Comparison of ENCODE assay signal across 8 mouse cellular contexts in genomic region chr13:48849155-48849554, GRCm38 (mm10). TPM values are rescaled to one million over a fixed set of nuclear protein-coding genes. Genes with fewer than 3 reads are reported as not detected.
DNase-seq lines count a peak whose midpoint lies in the region; ATAC-seq and TF ChIP-seq lines count a peak whose summit lies in the region.

No protein-coding gene starts in this region.

- no peaks in the 10 kb centered on the region for H3K36me3 ChIP-seq in hindbrain, embryonic 14.5 days (replicated peaks; ENCODE audit: control insufficient read depth, insufficient read depth)
- H3K36me3 ChIP-seq in hindbrain, embryonic 12.5 days = no peaks in the 10 kb centered on the region
- no peaks in the 10 kb centered on the region for H3K36me3 ChIP-seq in hindbrain, embryonic 11.5 days (ENCODE audit: control insufficient read depth, insufficient read depth, low read length)

- no peak overlapping the region for H3K4me3 ChIP-seq in hindbrain, embryonic 14.5 days (replicated peaks; ENCODE audit: low read length)
- no peak overlapping the region for H3K4me3 ChIP-seq in hindbrain, embryonic 12.5 days
- H3K4me3 ChIP-seq in hindbrain, embryonic 11.5 days (ENCODE audit: low read depth, low read length) = no peak overlapping the region

- H3K27me3 ChIP-seq in hindbrain, embryonic 14.5 days (ENCODE audit: control insufficient read depth, insufficient read depth, low read length) = no peaks in the 10 kb centered on the region
- no peaks in the 10 kb centered on the region for H3K27me3 ChIP-seq in hindbrain, embryonic 12.5 days
- no peaks in the 10 kb centered on the region for H3K27me3 ChIP-seq in hindbrain, embryonic 11.5 days (ENCODE audit: control insufficient read depth, insufficient read depth, low read length)

- no peak for DNase-seq in hindbrain, embryonic 14.5 days (ENCODE audit: low spot score)
- DNase-seq in MN1 (ENCODE audit: low spot score) = peak; percentile 54
- peak; percentile 74 for DNase-seq in brain, embryonic 14.5 days (ENCODE audit: low read depth)
- peak; percentile 73 for DNase-seq in kidney, postnatal 14 days
- no peak for DNase-seq in ovary, postnatal 36 days (ENCODE audit: low spot score)
- no peak for DNase-seq in frontal cortex, adult 2 months (ENCODE audit: extremely low spot score in 1 of 2, low spot score in 1 of 2)
- no peak for DNase-seq in hindbrain, embryonic 11.5 days (ENCODE audit: low spot score)

- no peaks in the 10 kb centered on the region for H3K9me3 ChIP-seq in hindbrain, embryonic 14.5 days (ENCODE audit: control insufficient read depth, low read length)
- H3K9me3 ChIP-seq in hindbrain, embryonic 12.5 days (replicated peaks) = no peaks in the 10 kb centered on the region
- no peaks in the 10 kb centered on the region for H3K9me3 ChIP-seq in hindbrain, embryonic 11.5 days (ENCODE audit: control insufficient read depth, low read length)

- TF ChIP-seq POLR2A in brain, embryonic 14.5 days (IDR thresholded peaks at IDR 0.05; ENCODE audit: borderline replicate concordance, extremely low read depth, insufficient read depth, insufficient read length, poor library complexity, severe bottlenecking) = no peak

- WGBS in hindbrain, embryonic 14.5 days = 37% methylated on average over 3 of the region's 3 CpGs
- 39% methylated on average over 3 of the region's 3 CpGs for WGBS in hindbrain, embryonic 12.5 days
- 58% methylated on average over 3 of the region's 3 CpGs for WGBS in hindbrain, embryonic 11.5 days

- H3K27ac ChIP-seq in hindbrain, embryonic 14.5 days = 0 out of 2 replicates have a peak overlapping the region, but pooled peaks have one; percentile 44
- no peak overlapping the region for H3K27ac ChIP-seq in hindbrain, embryonic 12.5 days
- no peak overlapping the region for H3K27ac ChIP-seq in hindbrain, embryonic 11.5 days (ENCODE audit: low read depth, low read length)

- H3K9ac ChIP-seq in hindbrain, embryonic 14.5 days = no peak overlapping the region
- H3K9ac ChIP-seq in hindbrain, embryonic 12.5 days = no peak overlapping the region
- H3K9ac ChIP-seq in hindbrain, embryonic 11.5 days (ENCODE audit: low read depth, low read length) = no peak overlapping the region

- no peak for ATAC-seq in hindbrain, embryonic 14.5 days (ENCODE audit: low FRiP score)
- ATAC-seq in hindbrain, embryonic 12.5 days (ENCODE audit: low FRiP score) = no peak
- no peak for ATAC-seq in hindbrain, embryonic 11.5 days (ENCODE audit: low FRiP score)

- no peak overlapping the region for H3K4me2 ChIP-seq in hindbrain, embryonic 14.5 days (replicated peaks)
- H3K4me2 ChIP-seq in hindbrain, embryonic 12.5 days (replicated peaks) = no peak overlapping the region
- H3K4me2 ChIP-seq in hindbrain, embryonic 11.5 days (replicated peaks; ENCODE audit: low read depth, low read length) = no peak overlapping the region

- TF ChIP-seq CTCF in brain, embryonic 14.5 days (IDR thresholded peaks at IDR 0.05; ENCODE audit: borderline replicate concordance, extremely low read depth, insufficient read depth, insufficient read length) = no peak

- H3K4me1 ChIP-seq in hindbrain, embryonic 14.5 days (replicated peaks; ENCODE audit: control insufficient read depth, insufficient read depth, low read length) = peaks cover 30% of the 10 kb centered on the region
- H3K4me1 ChIP-seq in hindbrain, embryonic 12.5 days = peaks cover 29% of the 10 kb centered on the region
- no peaks in the 10 kb centered on the region for H3K4me1 ChIP-seq in hindbrain, embryonic 11.5 days (replicated peaks; ENCODE audit: control insufficient read depth, insufficient read depth, low read length)

RNA-seq across cellular contexts. Expression of gene Phf2, which starts 21.8 kb away (rescaled TPM):
- 10.8 and 11.2 TPM in 2 replicates for polyA plus RNA-seq in hindbrain, embryonic 14.5 days (2014; fragmentation: Nextera tagmentation; extraction: Ambion mirVana)
- polyA plus RNA-seq in hindbrain, embryonic 12.5 days (2016; fragmentation: Nextera tagmentation; extraction: Ambion mirVana) = 10.7 and 11.3 TPM in 2 replicates
- polyA plus RNA-seq in brain, embryonic 14.5 days (2012; rRNA removed) = 23.6 and 43.3 TPM in 2 replicates
- 23.2 and 25.1 TPM in 2 replicates for polyA plus RNA-seq in frontal cortex, adult 2 months (2012; rRNA removed)
- 10.0 and 13.2 TPM in 2 replicates for polyA plus RNA-seq in hindbrain, embryonic 11.5 days (2014; fragmentation: Nextera tagmentation; extraction: Ambion mirVana)

Comparison
In these comparisons a context has a peak if more than half of its experiments do, and no peak if none do; other contexts are left out.
1. DNase-seq: peak in MN1 (single experiment), brain, embryonic 14.5 days (single experiment) and kidney, postnatal 14 days (single experiment); none in hindbrain, embryonic 14.5 days (single experiment), ovary, postnatal 36 days (single experiment), frontal cortex, adult 2 months (0 of 2) and hindbrain, embryonic 11.5 days (single experiment).